Mouse (Mus musculus) spleen, postnatal 10 days (tissue): ENCODE data around the gene Ccdc162.

Source experiments
- DNase-seq, 2 experiments: peaks; one replicate each; pipeline ENCODE4 v3.0.0; 2021 to 2022; ENCODE audit warnings: low spot score in 2 of 2

Ccdc162 gene

DNA sequence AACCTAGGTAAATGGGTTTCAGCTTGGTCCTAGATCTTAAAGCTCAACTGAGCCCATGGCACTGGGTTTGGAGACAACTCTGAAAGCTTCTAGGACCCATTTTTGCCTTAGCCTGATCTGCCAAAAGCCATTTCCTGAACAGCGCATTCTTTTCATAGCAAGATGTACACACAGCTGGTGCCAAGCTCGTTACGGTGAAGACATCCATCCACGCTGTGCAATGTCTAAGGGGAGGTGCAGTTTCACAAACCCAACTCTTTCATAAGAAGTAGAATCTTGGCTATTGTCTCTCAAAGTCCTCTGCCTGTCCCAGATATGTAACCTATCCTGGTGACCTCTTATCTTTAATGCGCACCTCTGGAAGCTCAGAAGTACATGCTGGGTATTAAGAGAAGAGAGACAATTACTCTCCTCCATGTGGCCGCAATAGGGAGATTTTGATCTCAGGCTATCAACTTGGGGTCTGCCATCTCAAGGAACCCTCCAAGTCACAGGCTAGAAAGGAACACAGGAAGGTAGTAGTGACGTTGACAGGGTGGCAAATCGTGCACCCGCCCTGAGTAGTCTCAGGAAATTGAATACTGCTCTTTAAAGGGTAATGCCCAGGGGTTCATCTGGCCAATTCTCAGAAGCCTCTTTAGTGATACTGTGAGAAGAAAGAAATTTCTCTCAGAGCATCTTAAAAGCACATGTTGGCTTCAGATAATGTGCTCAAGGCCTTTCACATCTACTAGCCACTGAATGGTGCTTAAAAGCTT lies 81.0 kb downstream of the Ccdc162 start:
- DNase-seq, result no peak

DNA sequence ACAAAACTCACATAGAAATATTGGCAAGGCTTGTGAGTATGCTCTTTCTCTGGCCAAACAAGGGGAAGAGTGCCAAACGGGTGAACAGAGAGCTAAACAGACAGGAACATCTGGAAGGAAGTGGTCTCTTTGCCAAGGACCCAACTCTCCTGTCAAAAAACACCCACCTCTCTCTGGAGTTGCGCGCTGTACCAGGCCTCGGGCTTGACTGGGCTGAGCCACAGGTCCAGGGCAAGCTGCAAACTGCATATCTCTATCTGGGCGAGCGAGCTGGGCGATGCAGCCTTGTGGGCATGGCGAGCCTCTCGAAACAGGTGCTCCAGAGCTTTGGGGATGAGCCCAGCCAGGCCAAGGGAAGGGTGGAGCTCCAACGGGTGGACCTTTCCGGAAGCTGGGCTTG lies 82.6 kb downstream of the Ccdc162 start:
- DNase-seq, result no peak

DNA sequence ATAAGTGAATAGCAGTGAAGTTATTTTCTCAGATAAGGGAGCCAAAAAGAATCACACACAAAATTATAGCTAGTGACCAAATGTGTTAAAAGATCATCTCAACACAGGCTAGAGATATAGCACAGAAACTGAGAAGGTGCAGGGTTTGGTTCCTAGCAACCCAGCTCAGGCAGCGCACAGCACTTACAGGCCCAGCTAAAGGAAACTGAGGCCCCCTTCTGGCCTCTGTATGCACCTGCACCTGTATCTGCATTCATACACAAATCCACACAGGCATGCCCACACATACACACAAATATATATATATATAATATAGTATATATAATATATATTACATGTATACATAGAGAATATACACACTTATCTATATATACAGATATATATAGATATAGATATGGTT lies 84.4 kb downstream of the Ccdc162 start:
- DNase-seq, result no peak

GRCm38 (mm10) chr10:41626996-41627395 lies 89.4 kb downstream of the Ccdc162 start:
- DNase-seq, result no peak

- no peak for DNase-seq
Observed at GRCm38 (mm10) chr10:41619988-41620387, 96.4 kb downstream of the Ccdc162 start.

GRCm38 (mm10) chr10:41615487-41615886 lies 100.9 kb downstream of the Ccdc162 start:
- no peak for DNase-seq

DNA sequence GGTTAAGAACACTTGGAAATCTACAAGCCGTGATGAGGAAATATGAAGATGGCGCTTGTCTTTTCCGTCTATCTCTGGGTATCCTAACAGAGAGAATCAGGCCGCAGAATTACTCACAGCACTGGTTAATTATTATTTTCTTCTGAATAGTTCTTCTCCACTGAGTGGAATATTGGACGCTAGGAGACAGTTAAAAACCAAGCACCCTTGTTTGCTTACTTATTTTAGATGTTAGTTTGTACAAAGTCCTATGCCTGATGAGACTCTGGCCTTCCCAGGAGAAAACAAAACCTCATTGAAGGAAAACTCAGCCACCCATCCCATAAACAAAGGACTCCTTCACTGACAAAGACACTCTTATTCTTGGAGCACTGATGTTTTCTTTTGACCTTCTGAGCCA lies 104.5 kb downstream of the Ccdc162 start:
- DNase-seq, result no peak

- no peak for DNase-seq
Observed at GRCm38 (mm10) chr10:41609475-41609874, 107.0 kb downstream of the Ccdc162 start.

DNA sequence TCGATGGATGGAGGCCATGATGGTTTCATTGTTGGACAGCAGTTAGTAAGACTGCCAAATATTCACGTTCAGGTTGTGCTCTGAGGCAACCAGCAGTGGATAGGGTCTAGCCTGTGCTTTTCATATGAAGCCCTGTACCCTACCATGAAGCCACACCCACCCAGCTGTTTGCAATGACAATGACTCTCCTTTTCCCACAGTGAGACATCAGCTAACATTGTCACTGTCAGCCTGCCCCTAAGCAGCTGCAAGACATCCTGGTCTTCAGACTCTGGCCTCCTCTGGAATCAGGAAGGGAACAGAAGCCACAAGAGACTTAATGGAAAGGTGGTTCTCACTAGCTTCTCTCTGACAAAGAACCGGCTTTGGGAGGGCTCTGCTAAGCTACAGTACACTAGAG lies 107.9 kb downstream of the Ccdc162 start:
- no peak for DNase-seq

GRCm38 (mm10) chr10:41602667-41603066 lies 113.8 kb downstream of the Ccdc162 start:
- no peak for DNase-seq

DNA sequence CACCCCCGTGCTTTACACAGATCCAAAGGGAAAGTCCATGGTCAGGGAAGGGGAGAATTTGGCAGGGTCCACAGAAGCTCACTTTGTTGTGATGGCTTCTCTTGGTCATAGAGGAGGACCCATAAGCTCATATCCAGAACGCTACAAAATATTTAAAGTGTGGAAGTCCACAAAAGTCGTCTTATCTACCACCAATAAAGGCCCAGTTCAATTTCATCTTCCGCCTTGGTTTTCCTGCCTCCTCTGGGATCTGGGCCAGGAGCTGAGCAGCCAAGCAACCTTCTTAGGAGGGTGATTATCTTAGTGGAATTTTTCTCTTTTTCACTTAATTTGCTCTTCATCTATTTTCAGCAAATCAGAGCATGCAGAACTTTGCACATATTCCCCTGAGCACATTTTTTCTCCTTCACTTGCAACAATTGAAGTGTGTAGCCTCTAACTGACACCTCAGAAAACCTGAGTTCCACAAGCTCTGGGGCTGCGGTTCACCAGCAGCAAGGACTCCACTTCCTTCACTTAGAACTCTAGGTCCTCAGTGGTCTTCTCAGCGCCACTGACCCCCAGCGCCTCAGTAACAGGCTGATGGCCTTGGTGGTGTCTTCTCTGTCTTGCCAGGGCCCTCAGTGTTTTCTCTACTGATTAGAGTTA lies 114.4 kb downstream of the Ccdc162 start:
- no peak for DNase-seq

DNA sequence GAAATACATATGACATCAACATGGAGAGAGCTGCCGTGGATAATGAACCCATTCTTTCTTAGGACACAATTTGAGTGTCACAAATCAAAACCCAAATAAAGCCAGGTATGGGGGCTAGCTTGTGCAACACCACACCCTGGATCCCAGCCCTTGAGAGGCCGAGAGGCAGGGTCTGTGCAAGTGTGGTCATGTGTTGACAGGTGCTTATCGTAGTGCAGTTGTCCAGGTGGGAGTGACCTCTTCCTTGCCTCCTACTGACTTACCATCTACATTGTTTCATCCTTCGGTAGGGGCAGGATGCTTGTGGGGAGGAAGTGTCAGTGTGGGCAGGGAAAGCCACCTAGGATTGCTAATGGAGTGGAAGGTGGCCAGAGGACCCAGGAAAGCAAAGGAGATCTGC lies 115.1 kb downstream of the Ccdc162 start:
- DNase-seq, result no peak

DNA sequence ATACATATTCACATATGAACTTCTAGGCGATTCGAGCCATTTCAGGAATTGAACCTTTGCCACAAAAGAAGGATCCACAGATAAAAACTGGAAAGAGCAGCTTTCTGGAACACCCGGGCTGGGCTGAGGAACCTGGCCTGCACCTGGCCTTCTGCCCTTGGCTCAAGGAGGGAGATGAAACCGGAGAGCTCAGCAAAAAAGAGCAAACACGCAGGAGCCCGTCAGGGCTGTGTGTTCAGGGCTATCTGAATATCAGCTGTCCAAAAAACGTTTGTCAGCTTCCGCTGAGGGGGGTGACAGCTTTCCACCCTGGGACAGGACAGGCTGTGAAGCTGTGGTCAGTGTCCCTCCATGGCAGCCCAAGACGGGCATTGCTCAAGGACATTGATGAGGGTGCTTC lies 117.4 kb downstream of the Ccdc162 start:
- no peak for DNase-seq

- DNase-seq, result no peak
Observed at GRCm38 (mm10) chr10:41598221-41598620, 118.2 kb downstream of the Ccdc162 start.

GRCm38 (mm10) chr10:41595550-41595949 lies 120.9 kb downstream of the Ccdc162 start:
- peak in 1 of 2 experiments; percentile 49 for DNase-seq

DNA sequence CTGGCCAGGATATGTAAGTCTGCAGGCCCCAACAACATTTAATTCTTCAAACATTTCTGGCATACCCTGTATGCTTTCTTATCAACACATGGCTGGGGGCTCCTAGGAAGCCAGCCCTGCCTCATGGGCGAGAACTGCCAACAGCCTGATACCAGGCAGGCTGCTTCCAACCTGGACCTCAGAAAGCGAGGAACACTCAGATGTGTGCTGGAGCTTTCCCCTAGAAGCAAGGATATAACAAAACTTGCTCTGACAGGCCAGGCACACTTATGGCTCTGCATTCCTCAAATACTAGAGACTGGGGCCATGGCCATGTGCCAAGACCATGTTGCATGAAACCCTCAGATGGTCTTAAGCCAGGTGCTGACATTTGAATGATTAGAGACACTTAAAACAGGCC lies 121.5 kb downstream of the Ccdc162 start:
- no peak for DNase-seq

DNA sequence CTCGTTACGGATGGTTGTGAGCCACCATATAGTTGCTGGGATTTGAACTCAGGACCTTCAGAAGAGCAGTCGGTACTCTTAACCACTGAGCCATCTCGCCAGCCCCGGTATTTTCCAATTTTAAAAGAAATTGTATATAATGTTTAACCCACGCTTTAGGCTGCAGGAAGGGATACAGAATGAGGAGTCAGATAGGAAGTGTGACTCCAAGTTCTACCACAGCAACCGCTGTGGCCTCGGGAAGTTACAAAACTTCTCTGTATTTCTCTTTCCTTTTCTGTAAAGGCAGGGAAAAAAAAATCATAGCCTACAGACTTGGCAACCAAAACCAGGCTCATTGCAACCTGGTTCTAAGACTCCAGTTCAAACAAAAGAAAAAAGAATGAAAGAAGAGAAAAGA lies 122.0 kb downstream of the Ccdc162 start:
- DNase-seq, result no peak

DNA sequence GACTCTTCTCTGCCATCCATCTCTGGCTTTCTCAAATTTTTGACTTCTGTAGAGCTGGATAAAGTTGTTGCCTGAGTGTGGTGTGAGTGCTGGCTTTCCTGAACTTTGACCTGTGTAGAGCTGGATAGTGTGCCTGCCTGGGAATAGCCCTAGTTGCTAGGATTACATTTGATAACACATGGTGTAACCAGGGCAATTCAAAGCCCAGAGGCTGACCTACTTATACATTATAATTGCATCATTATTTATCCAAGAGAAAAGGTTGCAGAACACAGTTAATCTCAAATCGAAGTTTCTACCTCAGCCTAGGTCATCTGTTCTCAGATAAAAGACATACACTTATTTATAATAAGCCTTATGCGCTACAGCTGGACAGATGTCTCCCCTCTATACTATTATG lies 127.8 kb downstream of the Ccdc162 start:
- no peak for DNase-seq

- DNase-seq, result no peak
Observed at GRCm38 (mm10) chr10:41586947-41587852, 129.2 kb downstream of the Ccdc162 start.

- DNase-seq, result no peak
Observed at GRCm38 (mm10) chr10:41583383-41583782, 133.1 kb downstream of the Ccdc162 start.

DNA sequence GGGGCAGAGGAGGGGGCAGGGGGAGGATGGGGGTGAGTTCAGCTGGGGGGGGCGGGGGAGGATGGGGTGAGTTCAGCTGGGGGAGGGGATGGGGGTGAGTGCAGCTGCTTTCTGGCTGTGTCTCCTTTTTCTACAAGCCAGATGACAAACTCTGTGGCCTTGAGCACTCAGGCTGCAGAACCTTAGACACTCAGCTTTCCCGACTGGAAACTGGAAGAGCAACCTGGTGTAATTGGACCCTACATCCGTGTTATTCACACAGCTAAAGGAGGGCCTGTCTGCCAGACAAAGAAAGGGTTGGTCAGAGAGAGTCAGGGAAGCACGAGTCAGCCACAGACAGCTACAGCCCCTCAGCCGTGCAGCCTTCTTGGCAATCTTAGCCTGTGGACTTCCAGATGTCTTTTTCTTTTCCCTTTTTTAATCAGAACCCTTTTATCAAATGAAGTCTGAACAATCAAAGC lies 133.5 kb downstream of the Ccdc162 start:
- no peak for DNase-seq

GRCm38 (mm10) chr10:41580441-41580840 lies 136.0 kb downstream of the Ccdc162 start:
- DNase-seq, result no peak
